Mouse (Mus musculus) erythroblast, embryonic 14.5 days (primary cell): ENCODE measurements around the gene Fto. TPM values are rescaled to one million over a fixed set of nuclear protein-coding genes. Genes with fewer than 3 reads are reported as not detected.

Experiments used
- H3K27me3 ChIP-seq: 2 replicates; pipeline ENCODE4 v1.6.1; 2012; ENCODE audit warnings: inconsistent platforms; ENCODE audit not compliant: control insufficient read depth
- H3K36me3 ChIP-seq: 2 replicates; pipeline ENCODE4 v1.6.1; 2012; ENCODE audit warnings: mild to moderate bottlenecking, inconsistent platforms; ENCODE audit not compliant: control insufficient read depth
- H3K4me1 ChIP-seq: 2 replicates; pipeline ENCODE4 v1.6.1; 2012; ENCODE audit warnings: inconsistent platforms; ENCODE audit not compliant: control insufficient read depth
- H3K4me3 ChIP-seq: replicated peaks from 2 replicates; pipeline ENCODE3; 2012; ENCODE audit warnings: moderate library complexity, mild to moderate bottlenecking, inconsistent platforms
- H3K9me3 ChIP-seq: 2 replicates; pipeline ENCODE4 v1.6.1; 2012; ENCODE audit warnings: low read length, inconsistent platforms, mixed read lengths; ENCODE audit not compliant: control insufficient read depth
- GATA1 ChIP-seq: IDR thresholded peaks from 2 replicates; pipeline ENCODE4 v1.6.1; 2012; ENCODE audit warnings: low read length, inconsistent platforms, mixed read lengths
- TAL1 ChIP-seq: IDR thresholded peaks from 3 replicates; pipeline ENCODE4 v1.6.1; 2012; ENCODE audit warnings: low read length, inconsistent platforms, mixed read lengths
- polyA plus RNA-seq: library from polyadenylated mRNA; stranded (reverse); fragments of >175 nt; gene quantifications from 2 replicates; pipeline ENCODE4 v1.2.3, GENCODE M21; 2012

Fto gene
- polyA plus RNA-seq, 1 experiment, result 0.33 TPM

DNA sequence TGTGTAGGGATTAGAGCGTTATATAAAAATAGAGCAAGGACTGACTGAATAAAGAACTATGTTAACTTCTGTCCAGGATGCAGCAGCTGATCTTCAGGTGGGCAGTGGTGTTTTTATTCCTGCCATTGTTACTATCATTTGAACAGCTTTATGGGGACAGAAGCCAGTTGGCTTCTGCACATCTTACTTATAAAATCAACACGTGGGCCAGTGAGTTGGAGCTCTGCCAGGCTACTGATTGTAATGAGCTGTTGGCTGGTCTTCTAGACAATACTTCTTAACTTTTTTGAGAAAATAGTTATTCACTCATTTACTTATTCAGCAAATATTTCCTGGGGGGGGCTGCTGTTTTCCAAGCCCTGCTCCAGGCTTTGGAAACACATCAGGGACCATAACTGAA is 215.6 kb downstream of the Fto start:
- H3K27me3 ChIP-seq, result no peaks in the 10 kb centered on the region
- H3K4me3 ChIP-seq, result no peak overlapping the region
- peaks cover 40% of the 10 kb centered on the region for H3K4me1 ChIP-seq
- peaks cover 6% of the 10 kb centered on the region; the same call in 1 of the 2 replicates for H3K36me3 ChIP-seq
- H3K9me3 ChIP-seq, result no peaks in the 10 kb centered on the region
- TF ChIP-seq TAL1 (no peak), GATA1 (no peak)

DNA sequence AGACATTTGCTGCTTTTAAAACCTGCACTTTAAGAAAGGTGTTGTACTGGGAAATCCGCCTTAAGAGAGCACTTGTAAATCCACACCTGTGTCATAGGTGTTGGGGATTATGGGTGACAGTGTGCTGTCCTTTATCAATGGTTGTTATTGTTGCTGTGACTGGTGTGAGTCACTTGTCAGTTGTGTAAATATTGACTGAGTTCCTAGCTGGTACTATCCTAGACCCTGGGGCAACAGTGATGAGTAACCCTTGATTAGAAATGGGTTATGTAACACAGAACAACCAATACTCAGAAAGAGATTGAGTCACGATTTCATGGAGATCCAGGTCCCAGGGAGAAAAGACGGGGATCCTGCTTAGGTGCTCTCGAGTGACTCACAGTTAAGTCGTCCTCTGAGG is 216.4 kb downstream of the Fto start:
- peaks cover 6% of the 10 kb centered on the region; the same call in 1 of the 2 replicates for H3K36me3 ChIP-seq
- no peak overlapping the region for H3K4me3 ChIP-seq
- H3K9me3 ChIP-seq, result no peaks in the 10 kb centered on the region
- H3K27me3 ChIP-seq, result no peaks in the 10 kb centered on the region
- peaks cover 44% of the 10 kb centered on the region for H3K4me1 ChIP-seq
- TF ChIP-seq GATA1, result no peak

DNA sequence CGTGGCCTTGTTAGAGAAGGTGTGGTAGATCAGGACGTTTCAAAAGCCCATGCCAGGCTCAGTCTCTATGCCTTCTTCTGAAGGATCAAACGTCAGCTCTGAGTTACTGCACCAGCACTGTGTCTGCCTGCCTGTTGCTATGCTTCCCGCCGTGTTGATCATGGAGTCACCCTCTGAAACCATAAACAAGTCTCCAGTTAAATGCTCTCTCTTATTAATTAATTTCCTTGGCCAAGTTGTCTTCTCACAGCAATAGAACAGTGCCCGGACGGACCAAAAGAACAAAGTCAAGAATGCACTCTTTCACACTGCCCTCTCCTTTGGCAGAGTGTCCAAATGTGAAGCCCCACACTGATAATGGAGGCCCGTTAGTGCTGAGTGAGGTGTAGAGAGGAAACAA is 217.3 kb downstream of the Fto start:
- peaks cover 6% of the 10 kb centered on the region; the same call in 1 of the 2 replicates for H3K36me3 ChIP-seq
- H3K4me1 ChIP-seq, result peaks cover 38% of the 10 kb centered on the region
- H3K27me3 ChIP-seq, result no peaks in the 10 kb centered on the region
- H3K9me3 ChIP-seq, result no peaks in the 10 kb centered on the region
- TF ChIP-seq GATA1 (no peak), TAL1 (no peak)
- no peak overlapping the region for H3K4me3 ChIP-seq

DNA sequence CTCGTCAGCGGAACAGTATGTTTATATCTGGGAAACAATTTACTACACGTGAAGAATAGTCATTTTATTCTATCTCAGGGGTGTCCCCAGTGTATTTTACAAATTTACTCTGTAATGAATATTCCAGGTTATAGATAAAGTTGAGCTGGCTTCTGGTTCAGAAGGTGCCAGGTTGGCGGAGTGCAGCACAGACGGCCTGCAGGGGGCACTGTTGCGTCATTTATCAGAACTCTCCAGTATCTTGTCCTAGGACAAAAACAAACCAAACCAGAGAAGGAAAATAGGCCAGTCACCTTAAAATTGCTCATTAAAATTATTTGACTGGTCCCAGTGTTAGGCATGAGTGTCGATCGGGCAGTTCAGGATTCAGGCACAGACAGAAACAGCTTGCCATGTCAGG is 218.6 kb downstream of the Fto start:
- Histone ChIP-seq H3K4me1 (peaks cover 26% of the 10 kb centered on the region), H3K4me3 (no peak overlapping the region), H3K36me3 (peaks cover 4% of the 10 kb centered on the region; the same call in 1 of the 2 replicates), H3K9me3 (no peaks in the 10 kb centered on the region), H3K27me3 (no peaks in the 10 kb centered on the region)
- TF ChIP-seq GATA1, result no peak
- TF ChIP-seq TAL1, result no peak

DNA sequence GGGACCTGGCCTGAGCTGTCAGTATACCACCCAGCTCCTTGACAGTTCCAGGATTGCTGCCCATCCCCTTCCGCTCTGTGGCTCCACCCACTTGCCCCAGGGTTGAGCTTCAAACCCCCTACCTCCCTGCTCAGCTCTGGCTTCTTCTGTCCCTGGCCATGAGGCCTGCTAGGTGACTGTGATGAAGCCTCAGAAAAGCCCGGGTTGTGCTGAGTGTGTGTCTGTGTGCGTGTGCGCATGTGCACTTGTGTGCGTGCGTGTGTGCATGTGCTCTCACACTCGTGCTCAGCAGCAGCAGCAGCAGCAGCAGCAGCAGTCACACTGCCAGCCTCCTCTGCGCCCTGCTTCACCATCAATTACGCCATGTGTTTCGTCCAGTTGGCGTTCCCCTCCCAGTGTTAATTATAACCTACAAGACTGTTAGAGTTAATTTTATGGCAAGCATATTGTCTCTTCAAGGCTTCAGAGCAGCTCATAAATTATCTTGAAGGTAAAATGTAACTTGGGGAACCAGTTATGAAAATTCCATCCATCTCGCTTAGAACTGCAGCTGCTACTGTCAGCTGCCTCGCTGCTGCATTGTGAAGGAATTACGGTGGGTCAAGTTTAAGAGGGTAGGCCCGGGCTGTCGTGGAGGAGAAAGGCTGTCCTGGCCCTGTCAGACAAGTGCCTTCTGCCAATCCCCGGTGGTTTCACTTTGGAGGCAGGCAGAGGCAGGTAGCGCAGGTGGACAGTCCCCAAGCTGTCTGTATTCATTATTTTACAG is 219.5 kb downstream of the Fto start:
- Histone ChIP-seq H3K4me1 (peaks cover 21% of the 10 kb centered on the region), H3K36me3 (peaks cover 4% of the 10 kb centered on the region; the same call in 1 of the 2 replicates), H3K27me3 (no peaks in the 10 kb centered on the region), H3K4me3 (no peak overlapping the region), H3K9me3 (no peaks in the 10 kb centered on the region)
- TF ChIP-seq TAL1 (no peak), GATA1 (no peak)

DNA sequence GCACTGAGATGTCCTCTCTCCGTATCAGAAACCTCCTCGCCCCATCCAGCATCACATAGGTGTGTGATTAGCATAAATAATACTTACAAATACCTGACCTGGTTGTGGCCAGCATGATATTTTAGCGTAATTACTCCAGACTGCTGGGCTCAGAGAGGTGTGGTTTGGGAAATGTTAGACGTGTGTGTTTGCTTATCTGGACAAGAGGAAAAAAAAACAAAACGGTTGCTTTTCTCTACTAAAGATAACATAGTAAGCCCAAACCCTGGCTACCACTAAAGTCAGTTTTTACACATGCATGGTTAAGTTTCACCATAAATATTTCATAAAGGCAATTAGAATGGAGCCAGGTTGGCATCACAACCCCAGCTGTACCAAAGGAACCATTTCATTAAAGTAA is 221.4 kb downstream of the Fto start:
- Histone ChIP-seq H3K4me1 (peaks cover 19% of the 10 kb centered on the region), H3K36me3 (peaks cover 4% of the 10 kb centered on the region; the same call in 1 of the 2 replicates), H3K9me3 (no peaks in the 10 kb centered on the region), H3K4me3 (no peak overlapping the region), H3K27me3 (no peaks in the 10 kb centered on the region)
- TF ChIP-seq TAL1, result no peak
- no peak for TF ChIP-seq GATA1

DNA sequence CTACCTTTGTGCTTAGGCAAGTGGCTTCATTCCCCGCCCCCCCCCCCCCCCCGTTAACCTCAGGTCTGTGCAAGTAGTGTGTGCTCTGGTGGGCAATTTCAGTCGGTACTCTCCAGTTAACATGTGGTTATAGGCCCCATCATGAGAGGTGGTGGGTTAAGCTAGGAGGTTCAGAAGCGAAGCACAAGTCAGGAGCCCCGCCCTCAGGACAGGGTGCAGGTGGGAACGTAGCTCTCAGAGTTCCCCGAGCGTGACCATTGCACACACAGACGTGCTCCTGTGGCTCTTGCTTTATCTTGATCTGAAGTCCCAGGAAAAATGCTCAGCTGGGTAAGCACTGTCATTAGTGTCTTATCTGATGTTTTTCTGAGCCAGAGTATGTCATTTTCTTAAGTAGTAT is 224.8 kb downstream of the Fto start:
- Histone ChIP-seq H3K27me3 (no peaks in the 10 kb centered on the region), H3K4me1 (peaks cover 15% of the 10 kb centered on the region), H3K36me3 (no peaks in the 10 kb centered on the region), H3K9me3 (no peaks in the 10 kb centered on the region), H3K4me3 (no peak overlapping the region)
- TF ChIP-seq GATA1 (no peak), TAL1 (no peak)

DNA sequence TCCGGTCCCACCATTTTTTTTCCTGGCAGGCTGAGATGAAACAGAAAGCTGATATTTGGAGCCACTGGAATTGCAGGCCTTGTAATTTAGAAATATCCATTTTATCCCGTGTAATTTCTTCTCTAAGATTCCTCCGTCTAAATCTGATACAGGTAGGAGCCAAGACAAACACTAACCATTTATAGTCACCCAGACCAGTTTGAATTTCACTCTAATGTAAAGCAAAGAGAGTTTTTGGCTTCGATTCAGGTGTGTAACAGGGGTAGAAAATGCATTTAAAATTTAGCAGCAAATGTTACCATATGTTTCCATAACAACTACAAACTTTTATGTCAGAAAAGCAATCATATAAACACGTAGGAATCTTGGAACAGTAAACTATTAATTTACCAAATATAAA is 225.6 kb downstream of the Fto start:
- no peaks in the 10 kb centered on the region for H3K27me3 ChIP-seq
- no peak overlapping the region for H3K4me3 ChIP-seq
- H3K9me3 ChIP-seq, result no peaks in the 10 kb centered on the region
- TF ChIP-seq TAL1 (no peak), GATA1 (no peak)
- no peaks in the 10 kb centered on the region for H3K36me3 ChIP-seq
- H3K4me1 ChIP-seq, result peaks cover 13% of the 10 kb centered on the region

DNA sequence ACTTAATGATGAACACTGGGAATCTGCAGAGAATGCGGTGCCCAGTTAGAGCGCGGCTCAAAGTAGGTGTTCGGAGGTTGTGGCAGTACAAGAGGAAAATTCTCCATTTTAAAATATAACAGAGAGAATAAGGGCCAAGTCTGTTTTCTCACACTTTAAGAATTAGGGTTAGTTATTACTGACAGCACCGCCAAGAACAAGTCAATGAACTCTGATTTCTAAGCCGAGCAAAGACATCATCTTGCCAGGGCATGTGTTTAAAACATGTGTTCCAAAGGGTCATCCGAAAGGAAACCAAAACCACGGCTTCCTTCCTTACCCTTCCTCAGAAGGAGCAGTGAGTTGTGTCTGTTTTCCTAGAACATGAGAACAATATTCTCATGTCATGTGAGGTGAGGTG is 226.3 kb downstream of the Fto start:
- TF ChIP-seq GATA1 (no peak), TAL1 (no peak)
- Histone ChIP-seq H3K9me3 (no peaks in the 10 kb centered on the region), H3K4me3 (no peak overlapping the region), H3K27me3 (no peaks in the 10 kb centered on the region), H3K36me3 (no peaks in the 10 kb centered on the region), H3K4me1 (peaks cover 6% of the 10 kb centered on the region)

DNA sequence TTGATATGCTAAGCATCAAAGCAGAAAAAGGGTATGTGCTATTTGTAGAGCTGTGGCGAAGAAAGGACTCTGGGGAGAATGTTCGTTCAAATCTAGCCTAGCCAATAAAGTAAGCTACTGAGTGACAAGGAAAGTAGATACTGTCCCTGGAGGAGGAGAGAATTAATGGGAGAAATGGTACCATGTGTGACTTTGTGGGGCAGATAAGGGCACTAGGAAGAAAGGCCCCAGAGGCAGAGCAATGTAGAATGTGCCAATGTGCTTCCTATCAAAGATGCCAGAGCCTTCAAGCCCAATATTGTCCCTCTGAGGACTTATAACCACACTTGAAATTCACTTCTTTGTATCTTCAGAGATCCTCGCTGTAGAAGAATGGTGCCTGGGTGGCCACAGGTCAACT is 227.9 kb downstream of the Fto start:
- no peaks in the 10 kb centered on the region for H3K9me3 ChIP-seq
- TF ChIP-seq GATA1 (no peak), TAL1 (no peak)
- no peaks in the 10 kb centered on the region for H3K27me3 ChIP-seq
- H3K36me3 ChIP-seq, result no peaks in the 10 kb centered on the region
- peaks cover 2% of the 10 kb centered on the region; the same call in 1 of the 2 replicates for H3K4me1 ChIP-seq
- no peak overlapping the region for H3K4me3 ChIP-seq
